Mouse (Mus musculus): Measurements from ENCODE around the gene Vdac2. TPM values are rescaled to one million over a fixed set of nuclear protein-coding genes. Genes with fewer than 3 reads are reported as not detected.

Gene Vdac2
- total and polyA plus RNA-seq, 3 experiments = 495 to 648 (median 570) TPM

DNA sequence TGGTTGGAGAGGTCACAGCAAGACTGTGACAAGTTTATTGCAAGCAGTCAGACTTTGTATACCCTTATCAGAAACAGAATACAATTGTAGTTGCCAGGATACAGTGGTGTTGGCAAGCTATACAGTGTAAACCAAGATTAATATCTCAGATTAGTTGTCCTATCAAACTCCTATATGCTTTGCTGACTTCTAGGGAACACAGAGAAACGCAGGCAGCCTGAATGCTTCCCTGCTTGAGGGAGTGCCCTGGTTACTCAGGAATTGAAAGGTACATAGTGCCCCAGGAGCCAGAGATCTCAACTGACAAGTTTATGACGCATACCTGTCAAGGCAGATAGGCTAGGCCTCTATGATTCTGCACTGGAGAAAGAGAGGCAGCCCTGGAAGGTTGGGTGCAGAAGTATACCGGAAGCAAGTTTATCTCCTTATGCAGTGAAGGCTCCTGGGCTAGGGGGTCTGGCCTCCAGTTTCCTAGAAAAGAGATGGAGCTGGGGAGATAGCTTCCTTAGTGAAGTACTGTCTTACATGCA lies 18.3 kb upstream of the Vdac2 start:
- no peak for TF ChIP-seq GATA2 (IDR thresholded peaks at IDR 0.05; ENCODE audit: borderline replicate concordance, low read depth, low read length)
- TF ChIP-seq CTCF (IDR thresholded peaks at IDR 0.05; ENCODE audit: low read depth, low read length) = no peak
- peak; percentile 34; the same call in 1 of the 2 replicates for TF ChIP-seq TAL1 (conservative IDR thresholded peaks at IDR 0.05; ENCODE audit: low read depth, low read length)
- no peak for TF ChIP-seq GATA1 (IDR thresholded peaks at IDR 0.05; ENCODE audit: borderline replicate concordance, low read length)
- Histone ChIP-seq H3K36me3 (replicated peaks) (peaks cover 11% of the 10 kb centered on the region), H3K4me3 (ENCODE audit: low read depth, low read length) (no peak overlapping the region; the same call in 1 of the 2 replicates), H3K9me3 (replicated peaks) (no peaks in the 10 kb centered on the region), H3K4me1 (ENCODE audit: insufficient read depth, low read depth, low read length) (peaks cover 62% of the 10 kb centered on the region), H3K27me3 (ENCODE audit: insufficient read depth, low read length) (no peaks in the 10 kb centered on the region)
- ATAC-seq (ENCODE audit: extremely low read depth, insufficient number of reproducible peaks, low FRiP score, poor library complexity, severe bottlenecking) = peak; percentile 87
- DNase-seq (ENCODE audit: low spot score) = peak; percentile 58

DNA sequence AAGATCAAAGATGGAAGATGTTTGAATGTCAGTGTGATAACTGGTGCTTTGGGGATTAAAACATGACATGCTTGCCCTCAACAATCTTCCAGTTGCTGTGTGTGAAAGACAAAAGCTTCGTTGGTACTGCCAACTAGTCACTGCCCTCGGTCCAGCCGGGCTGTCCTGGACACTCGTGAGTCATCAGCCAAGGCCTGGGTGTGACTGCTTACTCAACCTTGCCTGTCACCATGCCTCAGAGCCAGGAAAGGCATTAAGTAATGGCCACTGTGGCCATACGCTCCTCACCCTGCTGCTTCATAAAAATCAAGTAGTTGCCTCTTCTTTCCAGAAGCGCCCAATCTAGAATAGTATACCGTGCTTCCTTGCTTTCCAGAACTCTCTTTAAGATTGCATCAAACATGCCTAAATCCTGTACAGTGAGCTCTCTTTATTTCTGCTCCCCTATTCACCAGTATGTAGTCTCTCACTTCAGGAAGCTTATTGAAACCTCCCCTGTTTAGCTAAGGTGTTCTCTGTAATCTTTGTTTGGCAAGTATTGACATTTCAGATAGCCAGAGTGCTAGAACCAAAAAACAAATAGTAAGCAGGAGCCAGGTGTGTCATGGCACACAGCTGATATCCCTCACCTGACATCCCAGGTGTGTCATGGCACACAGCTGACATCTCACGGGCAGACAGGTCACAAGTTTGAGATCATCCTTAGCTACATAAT lies 16.7 kb upstream of the Vdac2 start:
- Histone ChIP-seq H3K9me3 (replicated peaks) (no peaks in the 10 kb centered on the region), H3K4me3 (ENCODE audit: low read depth, low read length) (no peak overlapping the region), H3K36me3 (replicated peaks) (peaks cover 2% of the 10 kb centered on the region), H3K27me3 (ENCODE audit: insufficient read depth, low read length) (no peaks in the 10 kb centered on the region), H3K4me1 (ENCODE audit: insufficient read depth, low read depth, low read length) (peaks cover 70% of the 10 kb centered on the region)
- DNase-seq (ENCODE audit: low spot score) = no peak
- no peak for ATAC-seq (ENCODE audit: extremely low read depth, insufficient number of reproducible peaks, low FRiP score, poor library complexity, severe bottlenecking)
- no peak for TF ChIP-seq TAL1 (conservative IDR thresholded peaks at IDR 0.05; ENCODE audit: low read depth, low read length)
- no peak for TF ChIP-seq CTCF (IDR thresholded peaks at IDR 0.05; ENCODE audit: low read depth, low read length)
- TF ChIP-seq GATA2 (IDR thresholded peaks at IDR 0.05; ENCODE audit: borderline replicate concordance, low read depth, low read length) = no peak
- no peak for TF ChIP-seq POLR2AphosphoS5 (IDR thresholded peaks at IDR 0.05; ENCODE audit: insufficient replicate concordance, low read depth, low read length)
- no peak for TF ChIP-seq GATA1 (IDR thresholded peaks at IDR 0.05; ENCODE audit: borderline replicate concordance, low read length)

DNA sequence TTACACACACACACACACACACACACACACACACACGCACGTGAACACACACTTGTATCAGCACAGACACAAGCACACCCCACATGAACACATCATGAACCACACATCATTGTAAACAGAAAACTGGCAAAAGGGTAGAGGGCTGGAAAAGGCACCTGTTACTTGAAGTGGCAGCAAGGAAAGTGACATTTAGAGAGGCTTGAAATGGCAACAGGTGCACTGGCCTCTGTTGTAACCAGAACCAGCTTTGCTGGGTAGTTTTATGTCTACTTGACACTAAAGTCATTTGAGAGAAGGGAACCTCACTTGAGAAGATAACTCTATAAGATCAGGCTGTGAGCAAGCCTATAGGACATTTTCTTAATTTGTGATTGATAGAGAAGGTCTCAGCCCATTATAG lies 15.6 kb upstream of the Vdac2 start:
- Histone ChIP-seq H3K36me3 (replicated peaks) (peaks cover 2% of the 10 kb centered on the region), H3K4me3 (ENCODE audit: low read depth, low read length) (no peak overlapping the region), H3K9me3 (replicated peaks) (no peaks in the 10 kb centered on the region), H3K27me3 (ENCODE audit: insufficient read depth, low read length) (no peaks in the 10 kb centered on the region), H3K4me1 (ENCODE audit: insufficient read depth, low read depth, low read length) (peaks cover 74% of the 10 kb centered on the region)
- DNase-seq (ENCODE audit: low spot score) = no peak
- no peak for TF ChIP-seq CTCF (IDR thresholded peaks at IDR 0.05; ENCODE audit: low read depth, low read length)
- no peak for TF ChIP-seq GATA1 (IDR thresholded peaks at IDR 0.05; ENCODE audit: borderline replicate concordance, low read length)
- TF ChIP-seq GATA2 (IDR thresholded peaks at IDR 0.05; ENCODE audit: borderline replicate concordance, low read depth, low read length) = no peak
- TF ChIP-seq POLR2AphosphoS5 (IDR thresholded peaks at IDR 0.05; ENCODE audit: insufficient replicate concordance, low read depth, low read length) = no peak
- no peak for TF ChIP-seq TAL1 (conservative IDR thresholded peaks at IDR 0.05; ENCODE audit: low read depth, low read length)
- ATAC-seq (ENCODE audit: extremely low read depth, insufficient number of reproducible peaks, low FRiP score, poor library complexity, severe bottlenecking) = no peak

DNA sequence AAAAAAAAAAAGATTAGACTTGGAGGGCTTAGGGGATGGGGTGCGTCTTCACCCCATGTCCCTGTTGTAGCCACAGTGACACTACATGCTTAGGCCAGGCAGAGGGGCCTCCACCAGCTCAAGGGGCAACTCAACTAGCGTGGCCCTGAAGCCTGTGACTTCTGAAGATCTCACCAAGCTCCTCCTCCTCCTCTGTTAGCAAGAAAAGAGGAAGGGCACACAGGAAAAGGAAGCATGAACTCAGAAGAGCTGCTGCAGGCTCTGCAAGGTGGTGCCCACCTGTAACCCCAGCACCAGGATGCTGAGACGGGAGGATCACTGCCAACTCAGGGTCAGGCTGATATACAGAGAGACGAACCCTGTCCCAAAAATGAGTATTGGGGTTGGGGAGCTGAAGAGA lies 13.7 kb upstream of the Vdac2 start:
- peaks cover 2% of the 10 kb centered on the region for H3K36me3 ChIP-seq (replicated peaks)
- peak overlapping the region; percentile 39; the same call in 1 of the 2 replicates for H3K4me3 ChIP-seq (ENCODE audit: low read depth, low read length)
- DNase-seq (ENCODE audit: low spot score) (no peak), ATAC-seq (ENCODE audit: extremely low read depth, insufficient number of reproducible peaks, low FRiP score, poor library complexity, severe bottlenecking) (no peak)
- no peaks in the 10 kb centered on the region for H3K9me3 ChIP-seq (replicated peaks)
- H3K4me1 ChIP-seq (ENCODE audit: insufficient read depth, low read depth, low read length) = peaks cover 69% of the 10 kb centered on the region
- TF ChIP-seq GATA1 (IDR thresholded peaks at IDR 0.05; ENCODE audit: borderline replicate concordance, low read length) = no peak
- no peak for TF ChIP-seq POLR2AphosphoS5 (IDR thresholded peaks at IDR 0.05; ENCODE audit: insufficient replicate concordance, low read depth, low read length)
- TF ChIP-seq TAL1 (conservative IDR thresholded peaks at IDR 0.05; ENCODE audit: low read depth, low read length) = no peak
- TF ChIP-seq GATA2 (IDR thresholded peaks at IDR 0.05; ENCODE audit: borderline replicate concordance, low read depth, low read length) = no peak
- TF ChIP-seq CTCF (IDR thresholded peaks at IDR 0.05; ENCODE audit: low read depth, low read length) = no peak
- H3K27me3 ChIP-seq (ENCODE audit: insufficient read depth, low read length) = no peaks in the 10 kb centered on the region

DNA sequence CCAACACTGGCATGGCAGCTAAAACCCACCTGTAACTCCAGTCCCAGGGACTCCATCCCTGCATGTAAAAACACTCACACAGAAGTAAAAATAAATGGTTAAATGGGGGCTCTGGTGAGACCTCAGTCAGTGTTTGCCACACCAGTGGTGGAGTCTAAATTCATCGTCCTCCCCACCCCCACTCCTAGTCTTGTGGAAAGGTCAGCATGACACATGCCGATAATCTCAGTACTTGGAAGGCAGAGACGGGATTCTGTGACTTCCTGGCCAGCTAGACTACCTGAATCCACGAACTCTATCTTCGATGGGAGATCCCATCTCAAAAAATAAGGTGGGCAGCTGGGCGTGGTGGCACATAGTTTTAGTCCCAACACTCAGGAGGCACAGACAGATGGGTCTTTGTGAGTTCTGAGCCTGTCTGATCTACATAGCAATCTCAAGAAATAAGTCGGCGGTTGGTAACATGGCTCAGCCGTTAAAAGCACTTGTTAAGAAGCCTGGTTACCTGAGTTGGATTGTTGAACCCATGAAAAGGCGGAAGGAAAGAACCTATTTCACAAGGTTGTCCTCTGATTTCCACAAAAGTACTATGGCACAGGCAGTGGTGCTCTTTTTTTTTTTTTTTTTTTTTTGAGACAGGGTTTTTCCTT lies 13.2 kb upstream of the Vdac2 start:
- ATAC-seq (ENCODE audit: extremely low read depth, insufficient number of reproducible peaks, low FRiP score, poor library complexity, severe bottlenecking) (no peak), DNase-seq (ENCODE audit: low spot score) (no peak)
- Histone ChIP-seq H3K27me3 (ENCODE audit: insufficient read depth, low read length) (no peaks in the 10 kb centered on the region), H3K36me3 (replicated peaks) (peaks cover 2% of the 10 kb centered on the region), H3K4me1 (ENCODE audit: insufficient read depth, low read depth, low read length) (peaks cover 66% of the 10 kb centered on the region), H3K4me3 (ENCODE audit: low read depth, low read length) (peak overlapping the region; percentile 39; the same call in 1 of the 2 replicates), H3K9me3 (replicated peaks) (no peaks in the 10 kb centered on the region)
- TF ChIP-seq CTCF (IDR thresholded peaks at IDR 0.05; ENCODE audit: low read depth, low read length) = no peak
- TF ChIP-seq GATA2 (IDR thresholded peaks at IDR 0.05; ENCODE audit: borderline replicate concordance, low read depth, low read length) = no peak
- TF ChIP-seq TAL1 (conservative IDR thresholded peaks at IDR 0.05; ENCODE audit: low read depth, low read length) = no peak
- no peak for TF ChIP-seq POLR2AphosphoS5 (IDR thresholded peaks at IDR 0.05; ENCODE audit: insufficient replicate concordance, low read depth, low read length)
- no peak for TF ChIP-seq GATA1 (IDR thresholded peaks at IDR 0.05; ENCODE audit: borderline replicate concordance, low read length)

DNA sequence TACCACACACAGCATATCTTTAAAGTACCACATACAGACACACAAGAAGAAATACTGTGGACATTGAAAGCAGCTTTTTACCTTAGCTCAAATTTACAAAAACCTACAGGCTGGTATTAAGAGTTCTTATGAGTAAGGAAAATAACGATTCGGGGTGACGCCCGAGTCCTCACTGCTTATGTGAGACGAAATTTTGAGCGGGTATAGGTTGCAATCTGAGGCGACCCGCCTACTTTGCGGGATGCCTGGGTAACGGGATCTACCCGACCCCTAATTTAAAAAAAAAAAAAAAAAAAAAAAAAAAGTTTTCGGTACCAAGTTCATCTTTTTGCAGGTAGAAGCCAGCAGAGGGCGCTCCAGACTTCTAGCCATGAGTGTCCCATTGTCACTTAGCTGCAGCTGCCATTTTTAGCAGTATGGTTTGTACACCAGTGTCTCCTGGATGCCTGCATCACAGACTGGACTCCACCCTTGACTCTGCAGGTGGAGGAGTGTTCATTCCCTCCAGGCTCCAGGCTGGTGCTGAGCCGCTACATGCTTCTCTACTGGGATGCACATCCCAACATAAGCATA lies 12.4 kb upstream of the Vdac2 start:
- no peaks in the 10 kb centered on the region for H3K9me3 ChIP-seq (replicated peaks)
- peak; percentile 66 for DNase-seq (ENCODE audit: low spot score)
- H3K36me3 ChIP-seq (replicated peaks) = peaks cover 2% of the 10 kb centered on the region
- no peaks in the 10 kb centered on the region for H3K27me3 ChIP-seq (ENCODE audit: insufficient read depth, low read length)
- ATAC-seq (ENCODE audit: extremely low read depth, insufficient number of reproducible peaks, low FRiP score, poor library complexity, severe bottlenecking) = peak; percentile 51
- no peak overlapping the region for H3K4me3 ChIP-seq (ENCODE audit: low read depth, low read length)
- TF ChIP-seq CTCF (IDR thresholded peaks at IDR 0.05; ENCODE audit: low read depth, low read length) = peak; percentile 27; the same call in 1 of the 2 replicates
- no peak for TF ChIP-seq GATA2 (IDR thresholded peaks at IDR 0.05; ENCODE audit: borderline replicate concordance, low read depth, low read length)
- TF ChIP-seq POLR2AphosphoS5 (IDR thresholded peaks at IDR 0.05; ENCODE audit: insufficient replicate concordance, low read depth, low read length) = no peak
- no peak for TF ChIP-seq GATA1 (IDR thresholded peaks at IDR 0.05; ENCODE audit: borderline replicate concordance, low read length)
- TF ChIP-seq TAL1 (conservative IDR thresholded peaks at IDR 0.05; ENCODE audit: low read depth, low read length) = no peak
- H3K4me1 ChIP-seq (ENCODE audit: insufficient read depth, low read depth, low read length) = peaks cover 58% of the 10 kb centered on the region
